Mouse (Mus musculus) megakaryocyte progenitor cell, adult 5-6 weeks (primary cell): Measurements from ENCODE around the gene Arih1. TPM values are rescaled to one million over a fixed set of nuclear protein-coding genes. Genes with fewer than 3 reads are reported as not detected.

ENCODE experiments used
- ATAC-seq: replicated peaks from 2 replicates; pipeline ENCODE4 v1.8.0; 2016; ENCODE audit warnings: mild to moderate bottlenecking, moderate TSS enrichment, inconsistent platforms; ENCODE audit not compliant: poor library complexity
- total RNA-seq, 2 experiments: library from RNA; stranded (forward) in 1 of 2; stranded (reverse) in 1 of 2; fragments of 157-497, 149-512 nt in 1 of 2; fragments of 200-1000 nt in 1 of 2; gene quantifications; 2 replicates each; pipeline versions ENCODE4 v1.2.3 to v1.2.4; 2015 to 2017

The Arih1 gene
- total RNA-seq (2015), result 91.4 and 102 TPM in 2 replicates
- 87.9 and 105 TPM in 2 replicates for total RNA-seq (2017)

DNA sequence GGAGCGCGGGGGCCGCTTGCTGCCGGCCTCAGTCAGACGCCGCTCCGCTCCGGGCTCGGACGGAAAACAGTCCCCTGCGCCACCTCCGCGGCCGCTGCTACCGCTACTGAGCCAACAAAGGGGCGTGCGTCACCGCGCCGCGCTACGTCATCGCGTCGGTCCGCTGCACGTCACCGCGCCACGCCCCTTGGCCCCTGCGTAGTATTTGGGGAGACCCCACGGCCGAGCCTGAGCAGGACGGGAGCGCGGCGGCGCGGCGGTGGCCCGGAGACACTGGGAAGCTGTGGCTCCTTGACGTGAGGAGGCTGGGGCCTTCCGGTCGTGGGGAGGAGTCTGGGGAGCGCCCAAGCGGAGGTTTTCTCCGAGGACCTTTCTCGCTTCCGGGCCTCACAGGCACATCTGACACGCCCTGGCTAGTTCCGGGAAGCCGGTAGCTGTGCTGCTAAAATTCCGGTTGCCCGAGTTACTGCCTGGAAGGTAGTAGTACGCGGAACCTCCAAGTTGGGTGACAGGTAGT is at the start of gene Arih1:
TSS of gene Arih1 (minus strand) at position 70 of the 517 bp plus-strand sequence.
- peak; percentile 90 for ATAC-seq

DNA sequence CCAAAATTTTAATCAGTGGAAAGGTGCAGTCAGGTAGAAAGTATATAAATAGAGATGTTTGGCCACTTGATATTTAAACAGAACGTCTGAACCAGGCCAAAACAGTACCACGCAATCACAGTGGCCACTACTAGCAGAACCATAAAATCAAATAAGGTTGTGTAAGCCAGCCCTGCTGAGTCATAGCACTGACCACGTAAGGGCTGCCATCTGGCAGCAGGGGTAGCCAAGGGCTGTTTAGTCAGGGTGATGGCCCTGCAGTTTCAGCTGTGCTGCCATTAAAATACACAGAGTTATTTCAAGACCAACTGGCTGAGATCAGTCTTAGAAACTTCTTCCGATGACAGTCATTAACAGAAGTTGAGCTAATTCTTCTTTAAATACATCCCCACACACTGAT is 47.5 kb upstream of the Arih1 start:
- peak; percentile 41; the same call in 1 of the 2 replicates for ATAC-seq

DNA sequence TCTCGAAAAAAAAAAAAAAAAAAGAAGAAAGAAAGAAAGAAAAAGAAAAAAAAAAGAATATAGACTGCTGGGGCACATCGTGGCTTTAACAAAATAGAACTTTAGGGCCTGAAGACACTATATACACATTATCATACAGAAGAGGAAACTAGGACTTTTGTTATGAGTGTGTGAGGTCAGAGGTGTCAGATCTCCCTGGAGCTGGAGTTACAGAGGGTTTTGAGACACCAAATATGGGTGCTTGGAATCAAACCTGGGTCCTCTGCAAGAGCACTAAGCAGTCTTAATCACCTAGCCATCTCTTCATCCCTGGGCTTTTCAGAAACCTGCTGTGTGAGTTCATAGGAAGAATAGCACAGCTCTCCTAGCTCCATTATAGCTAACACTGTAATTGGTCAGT is 47.0 kb upstream of the Arih1 start:
- ATAC-seq, result no peak

DNA sequence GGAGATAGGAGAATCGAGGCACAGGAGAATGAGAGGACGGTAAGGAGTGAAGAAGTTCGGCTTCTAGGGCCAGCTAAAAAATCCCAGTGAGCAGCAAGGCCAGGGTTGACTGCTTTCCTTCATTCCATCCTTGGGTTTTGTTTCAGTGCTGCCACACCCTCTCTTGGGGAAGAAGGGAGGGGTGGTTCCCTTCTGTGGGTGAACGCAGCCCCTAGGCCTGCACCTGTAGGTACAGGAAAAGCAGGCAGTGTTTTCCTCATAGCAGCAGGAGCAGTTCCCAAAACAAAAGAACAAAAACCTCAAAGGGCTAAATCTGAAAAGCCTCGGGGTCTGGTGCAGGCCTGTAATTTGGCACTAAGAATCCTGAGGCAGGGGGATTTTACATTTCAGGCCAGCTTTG is 45.2 kb upstream of the Arih1 start:
- ATAC-seq, result no peak

DNA sequence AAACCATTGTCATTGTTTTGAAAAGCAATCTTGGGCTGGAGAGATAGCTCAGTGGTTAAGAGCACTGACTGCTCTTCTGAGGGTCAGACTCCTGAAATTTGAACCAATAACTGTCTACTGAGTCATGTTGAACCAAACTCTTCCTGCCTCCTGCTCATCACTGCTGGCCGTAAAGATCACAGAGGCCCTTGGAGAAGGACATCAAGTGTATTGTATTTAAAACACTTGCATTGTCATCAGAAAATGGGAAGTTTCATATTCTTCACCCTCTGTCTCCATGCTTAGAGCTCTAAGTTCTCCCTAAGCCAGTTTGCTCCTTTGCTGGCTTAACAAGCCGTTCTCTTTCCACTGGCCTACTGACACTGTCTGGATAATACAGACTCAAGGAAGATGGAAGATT is 41.9 kb upstream of the Arih1 start:
- ATAC-seq, result no peak

DNA sequence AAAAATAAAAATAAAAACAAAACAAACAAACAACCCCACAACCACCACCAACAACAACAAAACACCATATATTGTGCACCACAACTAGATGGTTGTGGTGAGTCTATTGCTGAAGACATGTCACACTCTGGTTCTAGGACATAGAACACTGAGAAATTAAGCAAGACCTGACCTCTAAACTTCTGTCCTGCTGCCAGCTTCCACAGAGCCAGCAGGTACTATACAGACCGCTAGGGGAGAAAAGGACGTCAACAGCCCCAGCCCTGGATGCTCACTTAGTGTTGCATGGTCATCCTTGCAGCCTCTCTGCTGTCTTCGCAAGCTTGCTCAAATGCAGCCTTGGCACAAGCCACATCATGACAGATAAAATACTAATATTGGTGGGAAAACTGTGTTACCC is 41.2 kb upstream of the Arih1 start:
- ATAC-seq, result 0 out of 2 replicates have a peak, but pooled peaks have one; percentile 11

DNA sequence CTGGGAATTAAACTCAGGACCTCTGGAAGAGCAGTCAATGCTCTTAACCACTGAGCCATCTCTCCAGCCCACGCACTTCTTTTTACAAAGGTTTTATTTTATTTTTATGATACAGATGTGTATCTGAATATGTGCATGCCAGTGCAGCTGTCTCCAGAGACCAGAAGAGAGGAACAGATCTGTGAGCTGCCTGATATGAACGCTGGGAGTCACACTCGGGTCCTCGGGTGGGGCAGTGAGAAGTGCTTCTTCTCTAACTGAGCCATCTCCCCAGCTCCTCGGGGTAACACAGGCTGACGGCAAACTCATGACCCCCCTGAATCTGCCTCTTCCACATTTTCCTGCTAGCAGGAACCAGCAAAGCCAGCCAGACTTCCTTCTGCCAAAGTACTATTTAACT is 40.3 kb upstream of the Arih1 start:
- peak; percentile 42; the same call in 1 of the 2 replicates for ATAC-seq

DNA sequence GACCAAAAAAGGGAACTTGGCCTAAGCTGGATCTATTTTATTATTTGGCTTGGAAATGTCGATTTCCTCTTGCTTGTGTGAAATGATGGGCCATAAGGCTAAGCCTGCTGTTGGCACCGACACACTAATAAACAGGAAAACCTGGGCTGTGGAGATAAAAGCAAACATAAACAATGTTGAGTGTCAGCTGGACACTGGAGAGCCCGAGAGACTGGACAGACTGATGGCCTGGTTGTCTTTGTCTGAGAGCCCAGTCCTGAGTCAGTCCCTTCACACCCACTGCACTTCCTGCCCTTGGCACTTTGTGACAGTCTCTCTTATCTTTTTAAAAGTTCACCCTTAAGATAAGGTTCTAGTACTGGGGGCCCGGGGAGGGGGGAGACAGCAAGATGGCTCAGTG is 36.5 kb upstream of the Arih1 start:
- ATAC-seq, result no peak

DNA sequence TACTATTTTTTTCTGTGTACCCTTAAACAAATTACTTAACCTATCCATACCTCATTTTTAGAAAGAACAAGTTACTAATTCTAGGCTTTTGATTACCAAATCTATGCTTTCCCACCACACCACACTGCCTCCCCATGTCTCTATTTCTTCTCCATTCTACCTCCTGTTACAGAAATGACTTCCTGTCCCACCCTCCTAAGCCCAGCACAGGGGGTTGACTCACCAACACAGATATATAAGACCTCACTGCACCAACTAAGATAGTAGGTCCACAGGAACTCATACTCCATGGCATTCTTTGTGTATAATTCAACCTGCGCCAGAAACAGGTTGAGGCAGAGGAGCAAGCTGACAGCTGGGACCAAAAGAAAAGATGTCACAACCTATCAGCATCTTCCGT is 33.0 kb upstream of the Arih1 start:
- ATAC-seq, result no peak

DNA sequence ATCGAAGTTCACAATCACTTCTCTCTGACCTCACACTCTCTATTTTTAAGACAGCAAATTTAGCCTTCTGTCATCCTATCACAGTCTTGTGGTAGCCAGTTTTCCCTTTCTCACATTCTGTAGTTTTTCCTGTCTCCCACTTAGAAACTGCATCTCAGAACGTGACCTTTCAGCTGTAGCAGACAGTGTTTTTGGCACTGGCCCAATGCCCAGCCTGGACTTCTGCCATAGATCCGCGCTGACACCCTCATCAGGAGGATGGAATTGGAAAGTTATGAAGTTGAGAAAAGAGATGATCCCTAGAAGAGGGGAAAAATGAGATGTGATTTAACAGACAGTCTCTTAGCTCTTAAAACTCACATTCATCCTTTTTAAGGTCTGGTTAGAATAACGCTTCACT is 32.6 kb upstream of the Arih1 start:
- no peak for ATAC-seq

DNA sequence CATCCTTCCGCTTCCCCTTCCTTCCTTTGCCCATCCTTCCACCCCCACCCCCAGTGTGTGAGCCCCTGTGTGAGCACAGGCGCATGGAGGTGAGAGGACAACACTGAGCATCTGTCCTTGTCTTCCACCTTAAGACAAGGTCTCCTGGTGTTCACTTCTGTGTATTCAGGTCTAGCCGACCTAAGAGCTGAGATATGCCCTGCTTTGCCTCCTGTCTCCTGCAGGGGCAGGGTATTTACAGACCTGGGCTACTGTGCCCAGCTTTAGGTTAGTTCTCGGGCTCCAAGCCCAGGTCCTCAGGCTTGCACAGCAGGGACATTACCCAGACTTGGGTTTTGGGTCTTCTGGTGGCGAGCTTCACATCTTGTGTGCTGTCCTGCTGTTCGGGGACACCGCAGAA is 30.7 kb upstream of the Arih1 start:
- ATAC-seq, result peak; percentile 58

DNA sequence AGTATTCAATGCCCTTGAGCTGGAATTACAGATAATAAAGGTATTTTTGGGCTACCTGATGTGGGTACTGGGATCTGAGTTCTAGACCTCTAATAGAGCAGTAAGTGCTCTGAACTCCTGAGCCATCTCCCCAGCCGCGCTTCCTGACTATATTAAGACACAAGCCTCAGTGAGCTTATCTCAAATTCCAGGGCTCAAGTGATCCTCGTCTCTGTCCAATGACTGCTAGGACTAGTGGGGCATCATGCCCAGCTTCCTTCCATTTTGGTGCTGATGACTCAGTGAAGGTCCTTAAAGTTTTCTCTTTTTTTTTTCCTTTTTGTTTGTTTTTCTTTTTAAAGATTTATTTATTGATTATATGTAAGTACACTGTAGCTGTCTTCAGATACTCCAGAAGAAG is 28.7 kb upstream of the Arih1 start:
- no peak for ATAC-seq

DNA sequence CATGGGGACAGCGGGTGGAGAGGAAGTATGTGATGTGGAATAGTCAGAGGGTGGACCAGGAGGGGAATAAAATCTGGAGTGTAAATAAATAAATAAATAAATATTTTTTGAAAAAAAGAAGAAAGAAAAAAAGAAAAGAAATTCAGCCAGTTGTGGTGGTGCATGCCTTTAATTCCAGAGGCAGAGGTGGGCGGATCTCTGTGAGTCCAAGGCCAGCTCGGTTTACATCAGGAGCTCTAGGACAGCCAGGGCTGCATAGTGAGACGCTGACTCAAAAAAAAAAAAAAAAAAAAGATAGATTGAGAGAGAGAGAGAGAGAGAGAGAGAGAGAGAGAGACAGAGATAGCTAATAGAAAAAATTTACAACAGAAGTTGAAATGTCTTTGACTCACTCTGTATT is 26.0 kb upstream of the Arih1 start:
- ATAC-seq, result no peak

DNA sequence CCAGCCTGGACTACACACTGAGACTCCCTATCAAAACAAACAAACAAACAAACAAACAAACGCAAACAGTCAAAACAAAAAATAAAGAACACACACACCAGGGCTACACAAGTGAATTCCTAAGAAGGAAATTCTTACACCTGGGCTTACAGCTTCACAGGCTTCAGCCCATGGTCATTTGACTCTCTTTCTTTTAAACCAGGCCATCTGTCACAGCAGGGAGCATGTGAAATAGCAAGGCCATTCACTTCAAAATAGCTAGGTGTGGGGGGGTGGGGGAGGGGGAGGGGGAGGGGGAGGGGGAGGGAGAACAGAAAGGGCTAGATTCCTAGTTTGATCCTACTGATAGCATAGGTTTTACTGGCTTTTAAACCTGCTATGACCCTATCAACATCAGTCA is 21.7 kb upstream of the Arih1 start:
- ATAC-seq, result no peak

DNA sequence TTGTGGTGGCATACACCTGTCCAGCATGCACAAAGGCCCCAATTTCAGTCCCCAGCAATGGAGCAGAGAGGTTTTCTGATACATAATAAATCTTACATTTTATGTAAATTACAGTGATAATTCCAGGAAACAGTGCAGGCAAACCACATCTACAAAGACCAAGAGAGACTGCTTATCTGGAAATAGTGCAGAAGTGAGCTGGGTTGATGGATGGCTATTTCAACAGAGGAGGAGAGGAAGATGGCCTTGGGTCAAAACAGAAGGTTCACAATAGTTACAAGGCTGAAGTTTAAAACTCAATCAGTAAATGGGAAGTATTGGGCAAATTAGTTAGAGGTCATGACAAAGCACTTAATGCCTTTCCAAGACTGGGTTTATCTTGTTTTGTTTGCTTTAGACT is 913 bp upstream of the Arih1 start:
- ATAC-seq, result no peak

DNA sequence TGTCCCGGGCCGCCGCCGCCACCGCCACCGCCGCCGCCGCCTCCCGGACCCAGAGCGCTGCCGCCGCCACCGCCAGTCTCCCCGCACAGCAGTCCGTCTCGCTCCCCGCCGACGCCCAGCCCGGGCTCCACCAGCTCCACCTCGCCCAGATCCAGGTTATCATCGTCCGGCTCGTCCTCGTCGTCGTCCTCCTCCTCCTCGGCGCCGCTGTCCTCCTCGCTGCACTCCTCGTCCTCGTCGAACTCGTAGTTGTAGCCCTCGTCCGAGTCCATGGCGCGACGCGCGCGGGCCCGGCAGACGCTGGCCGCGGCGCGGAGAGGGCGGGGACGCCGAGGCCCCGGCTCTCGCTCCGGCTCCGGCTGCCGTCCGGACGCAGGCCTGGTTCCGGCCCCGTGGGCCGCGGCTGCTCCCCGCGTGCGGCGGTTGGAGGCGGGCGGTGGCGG is 321 bp downstream of the Arih1 start:
- peak; percentile 5; the same call in 1 of the 2 replicates for ATAC-seq

DNA sequence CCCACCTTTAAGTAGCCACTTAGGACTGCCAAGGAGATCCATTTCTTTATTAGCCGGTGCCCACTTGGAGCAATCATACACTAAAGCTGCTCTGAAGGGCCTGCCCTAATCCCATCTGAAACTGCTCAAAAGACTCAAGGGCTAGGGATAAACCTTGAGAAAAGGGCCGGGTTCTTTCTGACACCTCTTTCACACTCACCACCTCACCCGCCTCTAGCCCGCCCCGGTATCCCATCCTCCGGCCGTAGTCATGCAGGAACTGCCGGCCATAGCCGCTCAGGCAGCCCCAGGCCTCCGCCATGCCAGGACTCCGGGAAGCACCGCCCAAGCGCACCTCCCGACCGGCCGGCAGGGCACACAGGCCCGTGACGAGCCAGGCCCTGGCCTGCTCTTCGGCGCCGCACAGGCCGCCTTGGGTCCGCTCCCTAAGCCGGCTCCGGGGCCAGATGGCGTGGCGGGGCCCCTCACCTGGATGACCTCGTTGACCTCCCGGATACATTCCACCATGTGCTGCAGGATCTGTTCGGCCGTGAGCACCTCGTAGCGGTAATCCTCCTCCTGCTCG is 825 bp downstream of the Arih1 start:
- ATAC-seq, result peak; percentile 42

DNA sequence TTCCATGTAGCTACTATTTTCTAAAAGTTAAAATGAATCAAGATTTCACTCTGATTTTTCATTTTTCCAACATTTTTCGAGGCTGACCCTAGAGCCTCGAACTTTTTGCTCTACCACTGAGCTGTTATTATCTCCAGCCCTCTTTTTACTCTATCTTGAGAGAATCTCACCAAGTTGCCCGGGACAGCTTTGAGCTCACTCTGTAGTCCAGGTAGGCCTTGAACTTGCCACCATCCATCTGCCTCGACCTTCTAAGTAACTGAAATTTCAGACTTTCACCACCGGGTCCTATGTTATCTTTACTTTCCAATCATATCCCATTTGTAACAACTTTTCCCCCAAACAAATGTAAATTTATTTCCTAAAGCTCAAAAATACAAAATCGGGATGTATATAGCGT is 1.7 kb downstream of the Arih1 start:
- ATAC-seq, result no peak

DNA sequence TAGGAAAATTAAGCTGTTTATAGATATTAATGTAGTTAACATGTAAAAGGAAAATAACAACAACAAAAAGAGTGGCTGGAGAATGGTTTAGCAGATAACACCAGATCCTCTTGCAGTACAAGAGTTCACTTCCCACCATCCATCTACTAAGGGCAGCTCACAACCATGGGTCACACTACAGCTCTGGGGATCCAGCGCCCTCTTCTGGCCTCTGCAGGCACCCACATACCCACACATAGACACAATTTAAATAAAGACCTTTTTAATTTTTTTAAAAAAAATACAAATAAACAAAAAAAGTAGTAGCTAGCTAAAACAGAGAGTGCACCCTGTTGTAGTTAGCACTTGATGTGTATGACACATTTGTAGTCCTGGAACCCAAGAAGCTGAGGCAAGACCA is 4.0 kb downstream of the Arih1 start:
- peak; percentile 51 for ATAC-seq

DNA sequence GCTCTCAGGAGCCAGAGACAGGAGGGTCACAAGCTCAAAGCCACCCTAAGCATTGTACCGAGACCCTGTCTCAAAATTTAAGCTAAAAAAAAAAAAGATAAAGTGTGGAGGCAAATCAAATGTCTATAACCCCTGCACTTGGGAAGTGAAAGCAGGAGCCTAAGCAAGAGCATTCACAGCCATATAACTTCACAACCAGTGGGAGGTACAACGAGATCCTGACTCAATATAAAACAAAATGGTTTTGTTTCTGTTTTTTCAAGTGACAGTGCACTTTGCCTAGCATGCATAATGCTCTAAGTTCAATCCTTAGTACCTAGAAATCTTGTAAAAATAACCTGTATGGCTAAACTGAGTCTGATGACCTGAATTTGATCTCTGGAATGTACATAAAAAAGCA is 9.8 kb downstream of the Arih1 start:
- ATAC-seq, result peak; percentile 44

DNA sequence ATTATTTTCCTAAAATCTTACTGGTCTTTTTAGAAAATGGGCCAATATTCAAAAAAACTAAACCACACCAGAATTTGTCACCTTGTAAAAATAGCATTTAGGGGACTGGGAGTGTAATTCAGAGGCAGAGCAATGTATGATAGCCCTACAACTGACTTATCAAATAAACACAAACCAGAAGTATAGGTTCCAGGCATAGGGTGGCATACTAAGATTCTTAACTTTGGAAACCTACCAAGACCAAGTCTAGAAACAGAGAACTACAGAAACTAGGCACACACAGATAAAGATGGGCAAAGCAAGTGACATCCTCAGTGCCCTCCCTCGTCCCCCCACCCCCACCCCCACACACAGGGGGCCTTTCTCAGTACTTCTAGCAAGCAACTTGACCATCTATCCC is 11.6 kb downstream of the Arih1 start:
- ATAC-seq, result peak; percentile 90

DNA sequence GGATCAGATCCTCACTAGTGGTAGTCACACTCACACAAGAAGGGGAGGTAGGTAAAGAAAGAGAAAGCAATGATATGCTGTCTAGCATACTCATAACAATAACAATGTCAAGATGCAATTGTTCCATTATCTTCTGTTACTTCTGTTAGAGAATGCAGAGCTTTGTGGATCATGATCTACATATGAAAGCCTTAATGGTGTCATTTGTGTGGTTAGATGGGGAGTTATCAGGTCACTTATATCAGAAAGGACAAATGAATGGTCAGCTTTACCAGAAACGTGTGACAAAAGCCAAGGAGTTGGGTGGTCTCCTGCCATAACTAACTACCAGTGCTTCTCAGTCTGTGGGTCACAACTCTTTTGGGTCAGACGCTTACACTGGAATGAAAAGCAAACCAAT is 13.2 kb downstream of the Arih1 start:
- no peak for ATAC-seq

DNA sequence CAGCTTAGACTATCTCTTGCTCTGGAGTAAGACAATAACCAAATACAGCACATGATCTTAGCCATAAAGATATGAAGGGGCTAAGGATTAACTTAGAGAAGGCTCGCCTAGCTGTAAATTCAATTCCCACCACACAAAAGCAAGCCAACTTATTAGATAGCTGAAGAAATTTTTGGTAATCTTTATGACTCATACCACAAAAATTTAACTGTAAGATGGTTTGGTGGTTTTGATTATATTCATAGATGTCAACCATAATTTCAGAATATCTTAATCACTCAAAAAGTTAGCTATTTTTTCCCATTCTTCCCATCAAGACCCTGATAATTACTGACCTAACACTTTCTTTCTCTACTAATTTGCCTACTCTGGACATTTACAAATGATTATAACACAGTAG is 17.0 kb downstream of the Arih1 start:
- ATAC-seq, result no peak
